Mouse (Mus musculus): ENCODE measurements at regions not wholly inside any gene's neighbourhood (a gene's known extent, or its start where the extent isn't known, plus 50 kb on each side); places are given as distances from the start of the nearest gene placed in this dataset.
A peak's percentile ranks its signal among the peaks of the same experiment; 100 is the strongest.

DNA sequence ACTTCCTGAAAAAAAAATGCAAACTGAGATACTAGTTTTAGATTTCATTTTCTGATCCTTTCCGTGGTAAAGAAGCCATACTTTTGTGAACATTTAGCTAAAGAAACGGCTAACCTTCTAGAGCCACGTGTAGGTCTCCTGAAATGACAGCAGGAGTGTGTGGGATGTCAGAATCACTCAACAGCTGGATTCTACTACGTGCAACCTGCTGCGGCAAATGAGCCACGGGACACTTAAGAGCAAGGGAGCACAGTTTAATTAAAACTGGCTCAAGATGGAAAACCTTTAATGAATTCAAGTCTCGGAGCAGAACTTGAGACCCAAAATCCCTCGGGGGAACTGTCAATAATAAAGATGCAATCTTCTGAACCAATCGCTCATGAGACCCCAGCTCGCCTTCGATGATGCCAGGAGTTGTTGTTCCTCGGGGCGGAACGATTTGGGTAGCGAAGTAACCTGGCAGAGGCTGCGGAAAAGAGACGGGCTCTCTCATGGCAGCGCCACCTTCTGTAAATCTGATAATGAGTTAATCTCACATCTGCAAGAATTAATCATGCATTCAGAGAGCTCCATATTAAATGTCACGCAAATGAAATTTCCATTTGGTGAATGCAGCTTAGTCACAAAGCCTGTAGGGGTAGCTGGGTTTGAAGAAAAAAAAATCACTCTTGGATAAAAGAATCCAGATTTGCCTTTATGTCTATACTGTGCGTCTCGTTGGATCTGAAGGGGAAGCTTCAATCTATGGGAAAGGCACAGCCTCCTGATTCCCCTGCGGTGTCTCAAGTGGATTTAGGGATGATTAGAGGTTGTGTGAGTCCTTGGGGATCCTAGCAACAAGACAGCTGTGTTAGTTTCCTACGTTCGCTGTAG lies 90.9 kb upstream of the Krr1 start:
- Histone ChIP-seq H3K4me3 (ENCODE audit: low read depth, low read length) (no peak overlapping the region), H3K36me3 (ENCODE audit: control insufficient read depth, insufficient read depth, low read length) (no peaks in the 10 kb centered on the region), H3K9ac (ENCODE audit: low read depth, low read length) (no peak overlapping the region), H3K4me2 (replicated peaks; ENCODE audit: low read depth, low read length) (no peak overlapping the region), H3K27me3 (ENCODE audit: control insufficient read depth, insufficient read depth, low read length) (no peaks in the 10 kb centered on the region), H3K9me3 (ENCODE audit: control insufficient read depth, low read length) (no peaks in the 10 kb centered on the region), H3K4me1 (replicated peaks; ENCODE audit: control insufficient read depth, insufficient read depth, low read length) (no peaks in the 10 kb centered on the region; the same call in 1 of the 2 replicates), H3K27ac (ENCODE audit: low read depth, low read length) (no peak overlapping the region)
- 63% methylated on average over 24 of the region's 24 CpGs for WGBS
- DNase-seq (ENCODE audit: low spot score) (peak; percentile 24), ATAC-seq (ENCODE audit: low FRiP score) (peak; percentile 53; the same call in 1 of the 2 replicates)

DNA sequence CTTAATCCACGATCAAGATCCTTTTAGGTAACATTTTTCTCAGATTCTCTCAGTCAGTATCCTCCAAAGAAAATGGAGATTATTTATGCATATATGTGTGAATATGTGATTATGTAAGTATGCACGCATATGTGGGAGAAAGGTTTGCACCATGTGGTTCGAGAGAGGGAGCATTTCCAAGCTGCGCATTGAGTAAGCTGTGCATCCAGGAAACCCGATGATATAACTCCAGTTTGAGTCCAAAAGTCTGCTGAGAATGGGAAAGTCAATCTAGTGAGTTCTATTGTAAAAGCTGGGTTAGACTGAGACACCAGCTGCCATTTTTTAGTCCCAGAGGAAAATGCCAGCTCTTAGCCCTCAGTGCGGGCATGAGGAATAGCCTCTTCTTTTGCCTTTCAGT lies 89.9 kb upstream of the Krr1 start:
- WGBS = 92% methylated on average over 6 of the region's 6 CpGs
- DNase-seq (ENCODE audit: low spot score) (no peak), ATAC-seq (ENCODE audit: low FRiP score) (no peak)
- H3K36me3 ChIP-seq (ENCODE audit: control insufficient read depth, insufficient read depth, low read length) = no peaks in the 10 kb centered on the region
- no peaks in the 10 kb centered on the region; the same call in 1 of the 2 replicates for H3K4me1 ChIP-seq (replicated peaks; ENCODE audit: control insufficient read depth, insufficient read depth, low read length)
- H3K9me3 ChIP-seq (ENCODE audit: control insufficient read depth, low read length) = no peaks in the 10 kb centered on the region
- no peak overlapping the region for H3K9ac ChIP-seq (ENCODE audit: low read depth, low read length)
- no peak overlapping the region for H3K4me2 ChIP-seq (replicated peaks; ENCODE audit: low read depth, low read length)
- H3K4me3 ChIP-seq (ENCODE audit: low read depth, low read length) = no peak overlapping the region
- no peak overlapping the region for H3K27ac ChIP-seq (ENCODE audit: low read depth, low read length)
- H3K27me3 ChIP-seq (ENCODE audit: control insufficient read depth, insufficient read depth, low read length) = no peaks in the 10 kb centered on the region

DNA sequence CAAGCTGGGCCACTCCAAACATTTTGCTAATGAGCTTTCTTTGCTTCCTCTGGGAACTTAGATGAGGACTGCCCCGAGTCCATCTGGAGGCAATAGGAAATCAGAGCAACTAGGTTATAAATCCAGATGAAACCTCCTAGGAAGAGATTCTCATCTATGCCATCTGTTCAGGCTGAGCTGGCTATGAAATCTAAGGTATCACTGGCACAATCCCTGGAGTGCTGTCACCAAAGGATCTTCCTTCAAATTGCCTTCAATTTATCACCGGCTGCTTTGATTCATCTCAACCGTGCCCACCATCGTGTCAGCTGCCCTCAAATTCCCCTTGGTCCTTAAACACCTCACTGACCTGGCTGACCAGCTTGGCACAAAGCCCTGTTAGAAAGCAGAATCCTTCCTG lies 87.8 kb upstream of the Krr1 start:
- 72% methylated on average over 4 of the region's 4 CpGs for WGBS
- Histone ChIP-seq H3K4me3 (ENCODE audit: low read depth, low read length) (no peak overlapping the region), H3K4me1 (replicated peaks; ENCODE audit: control insufficient read depth, insufficient read depth, low read length) (no peaks in the 10 kb centered on the region; the same call in 1 of the 2 replicates), H3K27ac (ENCODE audit: low read depth, low read length) (no peak overlapping the region), H3K9ac (ENCODE audit: low read depth, low read length) (no peak overlapping the region), H3K27me3 (ENCODE audit: control insufficient read depth, insufficient read depth, low read length) (no peaks in the 10 kb centered on the region), H3K36me3 (ENCODE audit: control insufficient read depth, insufficient read depth, low read length) (no peaks in the 10 kb centered on the region), H3K4me2 (replicated peaks; ENCODE audit: low read depth, low read length) (no peak overlapping the region), H3K9me3 (ENCODE audit: control insufficient read depth, low read length) (no peaks in the 10 kb centered on the region)
- no peak for ATAC-seq (ENCODE audit: low FRiP score)
- DNase-seq (ENCODE audit: low spot score) = no peak

DNA sequence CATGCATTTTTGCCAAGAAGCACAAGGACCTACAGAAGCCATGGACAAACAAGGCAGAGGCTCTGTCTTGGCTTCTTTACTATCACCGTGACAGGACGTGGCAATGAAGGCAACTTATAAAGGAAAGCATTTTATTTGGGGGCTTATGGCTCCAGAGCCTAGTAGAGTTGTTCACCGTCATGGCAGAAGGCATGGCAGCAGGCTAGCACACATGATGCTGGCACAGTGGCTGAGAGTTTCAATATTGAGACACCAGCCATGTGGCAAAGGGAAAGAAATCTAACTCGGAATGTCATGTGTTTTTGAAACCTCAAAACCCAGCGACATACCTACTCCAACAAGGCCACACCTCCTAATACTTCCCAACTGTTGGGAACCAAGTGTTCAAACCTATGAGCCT lies 83.4 kb upstream of the Krr1 start:
- ATAC-seq (ENCODE audit: low FRiP score) (no peak), DNase-seq (ENCODE audit: low spot score) (no peak)
- Histone ChIP-seq H3K4me2 (replicated peaks; ENCODE audit: low read depth, low read length) (no peak overlapping the region), H3K27me3 (ENCODE audit: control insufficient read depth, insufficient read depth, low read length) (no peaks in the 10 kb centered on the region), H3K4me3 (ENCODE audit: low read depth, low read length) (no peak overlapping the region), H3K27ac (ENCODE audit: low read depth, low read length) (no peak overlapping the region), H3K9me3 (ENCODE audit: control insufficient read depth, low read length) (no peaks in the 10 kb centered on the region), H3K9ac (ENCODE audit: low read depth, low read length) (no peak overlapping the region), H3K36me3 (ENCODE audit: control insufficient read depth, insufficient read depth, low read length) (no peaks in the 10 kb centered on the region), H3K4me1 (replicated peaks; ENCODE audit: control insufficient read depth, insufficient read depth, low read length) (no peaks in the 10 kb centered on the region)
- 98% methylated on average over 5 of the region's 5 CpGs for WGBS

DNA sequence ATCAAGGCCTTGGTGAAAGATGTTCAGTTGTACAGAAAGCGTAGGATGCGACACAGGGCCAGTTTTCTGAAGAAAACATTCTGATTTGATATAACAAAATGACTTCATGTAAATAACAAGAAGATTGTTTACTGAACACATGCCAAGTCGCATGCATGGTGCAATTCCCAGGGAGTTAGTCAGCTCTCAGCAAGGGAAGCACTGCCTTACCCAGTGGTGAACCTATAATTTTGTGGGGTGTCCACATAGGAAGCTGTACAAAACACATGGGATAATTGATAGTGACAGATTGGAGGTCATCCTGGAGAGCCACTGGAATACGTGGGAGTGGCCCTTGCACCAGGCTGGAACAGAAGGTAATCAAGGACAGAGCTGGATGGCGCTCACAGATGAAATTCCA lies 79.0 kb upstream of the Krr1 start:
- H3K9ac ChIP-seq (ENCODE audit: low read depth, low read length) = no peak overlapping the region
- H3K27me3 ChIP-seq (ENCODE audit: control insufficient read depth, insufficient read depth, low read length) = no peaks in the 10 kb centered on the region
- no peak overlapping the region for H3K4me2 ChIP-seq (replicated peaks; ENCODE audit: low read depth, low read length)
- ATAC-seq (ENCODE audit: low FRiP score) (no peak), DNase-seq (ENCODE audit: low spot score) (no peak)
- no peak overlapping the region for H3K4me3 ChIP-seq (ENCODE audit: low read depth, low read length)
- H3K9me3 ChIP-seq (ENCODE audit: control insufficient read depth, low read length) = no peaks in the 10 kb centered on the region
- WGBS = 88% methylated on average over 5 of the region's 5 CpGs
- H3K27ac ChIP-seq (ENCODE audit: low read depth, low read length) = no peak overlapping the region
- H3K36me3 ChIP-seq (ENCODE audit: control insufficient read depth, insufficient read depth, low read length) = no peaks in the 10 kb centered on the region
- H3K4me1 ChIP-seq (replicated peaks; ENCODE audit: control insufficient read depth, insufficient read depth, low read length) = no peaks in the 10 kb centered on the region

DNA sequence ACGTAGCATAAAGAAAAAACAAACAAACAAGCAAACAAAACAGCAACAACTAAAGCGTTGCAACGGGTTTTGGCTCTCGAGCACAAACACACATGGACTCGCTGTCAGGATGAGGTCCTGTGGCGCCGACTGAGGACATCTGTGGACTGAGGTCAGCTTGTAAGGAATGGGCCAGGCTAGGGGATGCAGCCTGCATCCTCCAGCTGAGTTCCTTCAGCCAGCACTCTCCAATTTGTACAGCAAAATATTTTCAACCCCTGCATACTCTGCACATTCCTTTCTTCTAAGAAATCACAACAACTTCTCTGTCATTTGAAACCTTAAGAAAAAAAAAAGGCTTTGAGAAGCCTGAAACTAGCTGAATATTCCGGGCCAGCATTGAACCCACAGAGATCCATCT lies 78.5 kb upstream of the Krr1 start:
- Histone ChIP-seq H3K27me3 (ENCODE audit: control insufficient read depth, insufficient read depth, low read length) (no peaks in the 10 kb centered on the region), H3K36me3 (ENCODE audit: control insufficient read depth, insufficient read depth, low read length) (no peaks in the 10 kb centered on the region), H3K4me3 (ENCODE audit: low read depth, low read length) (no peak overlapping the region), H3K4me1 (replicated peaks; ENCODE audit: control insufficient read depth, insufficient read depth, low read length) (no peaks in the 10 kb centered on the region), H3K27ac (ENCODE audit: low read depth, low read length) (no peak overlapping the region), H3K9ac (ENCODE audit: low read depth, low read length) (no peak overlapping the region), H3K9me3 (ENCODE audit: control insufficient read depth, low read length) (no peaks in the 10 kb centered on the region), H3K4me2 (replicated peaks; ENCODE audit: low read depth, low read length) (no peak overlapping the region)
- no peak for DNase-seq (ENCODE audit: low spot score)
- no peak for ATAC-seq (ENCODE audit: low FRiP score)
- 81% methylated on average over 8 of the region's 8 CpGs for WGBS

DNA sequence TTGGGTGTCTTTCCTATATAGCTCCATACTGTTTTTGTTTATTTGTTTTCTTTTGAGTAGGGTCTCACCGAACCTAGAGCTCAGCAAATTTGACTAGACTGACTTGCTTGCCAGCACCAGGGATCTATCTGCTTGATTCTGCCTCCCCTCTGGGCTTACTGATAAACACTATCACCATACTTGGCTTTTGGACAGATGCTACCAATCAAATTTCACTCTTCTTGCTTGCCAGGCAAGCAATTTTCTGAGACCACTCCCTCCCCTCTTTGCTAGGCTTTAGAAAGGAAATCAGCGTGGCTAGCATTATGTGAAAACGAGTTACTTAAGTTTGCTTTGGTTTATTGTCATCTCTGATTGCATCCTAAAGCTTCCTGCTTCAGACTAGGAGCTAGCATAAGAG lies 75.1 kb upstream of the Krr1 start:
- Histone ChIP-seq H3K36me3 (ENCODE audit: control insufficient read depth, insufficient read depth, low read length) (no peaks in the 10 kb centered on the region), H3K4me1 (replicated peaks; ENCODE audit: control insufficient read depth, insufficient read depth, low read length) (no peaks in the 10 kb centered on the region), H3K4me3 (ENCODE audit: low read depth, low read length) (no peak overlapping the region), H3K9me3 (ENCODE audit: control insufficient read depth, low read length) (no peaks in the 10 kb centered on the region), H3K27ac (ENCODE audit: low read depth, low read length) (no peak overlapping the region), H3K4me2 (replicated peaks; ENCODE audit: low read depth, low read length) (no peak overlapping the region), H3K9ac (ENCODE audit: low read depth, low read length) (no peak overlapping the region), H3K27me3 (ENCODE audit: control insufficient read depth, insufficient read depth, low read length) (no peaks in the 10 kb centered on the region)
- ATAC-seq (ENCODE audit: low FRiP score) = no peak
- 82% methylated on average over 3 of the region's 3 CpGs for WGBS
- no peak for DNase-seq (ENCODE audit: low spot score)

DNA sequence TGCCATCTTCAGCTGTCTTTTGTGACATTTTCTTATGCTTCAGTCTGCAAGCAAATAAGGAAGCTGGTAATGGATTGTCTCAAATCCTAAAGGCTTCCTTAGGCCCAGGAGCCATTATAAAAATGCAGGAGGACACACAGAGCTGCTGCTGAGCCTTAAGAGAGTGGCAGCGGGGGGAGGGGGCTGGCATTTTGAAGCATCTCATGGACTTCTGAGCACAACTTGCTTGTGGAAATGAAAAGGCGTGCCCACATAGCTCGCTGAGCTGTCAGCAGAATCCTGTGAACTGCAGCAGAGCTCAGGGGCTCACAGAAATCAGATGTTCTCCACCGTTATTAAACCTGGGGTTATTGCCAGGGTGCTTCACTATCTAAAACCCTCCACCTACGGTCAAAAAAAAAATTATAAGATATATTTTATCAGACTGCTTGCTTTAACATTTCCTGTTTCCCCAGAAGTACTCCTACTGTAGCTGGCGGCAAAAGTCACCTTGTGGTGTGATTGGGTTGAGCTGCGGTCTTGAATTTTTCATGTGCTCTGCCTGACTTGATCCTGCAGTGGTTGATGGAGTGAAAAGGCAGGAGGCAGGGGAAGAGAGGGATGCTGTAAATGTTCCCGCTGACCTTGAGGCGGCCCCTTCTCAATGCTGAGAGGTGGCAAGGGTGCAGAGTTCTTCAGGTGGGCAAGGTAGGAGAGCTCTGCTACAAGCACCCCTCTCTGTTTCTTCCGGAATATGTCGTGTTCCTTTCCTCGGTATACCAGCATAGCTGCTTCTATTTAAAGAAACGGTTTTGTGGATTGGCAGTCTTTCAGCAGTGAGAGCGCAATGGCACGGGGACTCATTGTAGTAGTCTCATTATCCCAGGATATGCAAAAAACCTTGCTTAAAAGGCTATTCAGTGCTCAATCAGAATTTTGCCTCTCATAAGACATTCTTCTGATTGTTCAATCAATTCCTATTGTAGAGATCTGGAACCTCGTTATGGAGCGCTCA lies 71.4 kb upstream of the Krr1 start:
- H3K27ac ChIP-seq (ENCODE audit: low read depth, low read length) = no peak overlapping the region
- no peak overlapping the region for H3K4me3 ChIP-seq (ENCODE audit: low read depth, low read length)
- H3K4me2 ChIP-seq (replicated peaks; ENCODE audit: low read depth, low read length) = no peak overlapping the region
- no peaks in the 10 kb centered on the region for H3K4me1 ChIP-seq (replicated peaks; ENCODE audit: control insufficient read depth, insufficient read depth, low read length)
- no peaks in the 10 kb centered on the region for H3K9me3 ChIP-seq (ENCODE audit: control insufficient read depth, low read length)
- DNase-seq (ENCODE audit: low spot score) = no peak
- ATAC-seq (ENCODE audit: low FRiP score) = no peak
- WGBS = 76% methylated on average over 17 of the region's 17 CpGs
- no peak overlapping the region for H3K9ac ChIP-seq (ENCODE audit: low read depth, low read length)
- H3K27me3 ChIP-seq (ENCODE audit: control insufficient read depth, insufficient read depth, low read length) = no peaks in the 10 kb centered on the region
- H3K36me3 ChIP-seq (ENCODE audit: control insufficient read depth, insufficient read depth, low read length) = no peaks in the 10 kb centered on the region

Data from hindbrain, embryonic 11.5 days (tissue).